22 mouse cellular contexts compared by ENCODE assay signal in the genomic region with DNA sequence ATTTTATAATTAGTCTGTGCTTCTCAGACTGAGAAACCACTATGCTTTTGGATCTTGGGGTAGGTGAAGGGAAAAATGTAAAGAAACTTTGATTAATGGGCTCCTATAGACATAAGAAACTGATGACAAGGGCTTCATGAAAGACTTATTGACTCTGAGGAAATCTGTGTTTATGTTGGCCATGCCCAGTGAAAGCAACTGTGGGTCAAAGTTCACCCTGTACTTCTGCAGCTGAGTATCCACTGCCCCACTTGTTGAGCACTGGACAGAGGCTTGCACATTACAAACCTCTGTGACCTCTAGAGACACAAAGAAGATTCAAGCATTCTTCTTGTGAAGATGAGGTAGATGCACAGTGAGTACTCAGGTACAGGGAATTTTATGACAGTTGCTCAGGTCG.
DNase-seq lines count a peak whose midpoint lies in the region; ATAC-seq and TF ChIP-seq lines count a peak whose summit lies in the region.
"Had no signal": no experiment of that assay in that cellular context is flagged by ENCODE, and none has a peak within 500 bp of the region (broad histone marks: within the 10 kb centered on the region; RNA-seq: fewer than 3 reads in every experiment).

No protein-coding gene starts in this region.

- H3K4me2 ChIP-seq in hindbrain, embryonic 14.5 days (replicated peaks), result no peak overlapping the region

- H3K4me1 ChIP-seq in liver, adult 2 months (ENCODE audit: control insufficient read depth, insufficient read depth, low read length), result peaks cover 3% of the 10 kb centered on the region; the same call in 1 of the 2 replicates
- no peaks in the 10 kb centered on the region for H3K4me1 ChIP-seq in hindbrain, embryonic 14.5 days (replicated peaks; ENCODE audit: control insufficient read depth, insufficient read depth, low read length)

- H3K36me3 ChIP-seq in liver, adult 2 months (ENCODE audit: control insufficient read depth, insufficient read depth, low read length), result no peaks in the 10 kb centered on the region
- H3K36me3 ChIP-seq in hindbrain, embryonic 14.5 days (replicated peaks; ENCODE audit: control insufficient read depth, insufficient read depth), result no peaks in the 10 kb centered on the region
- H3K36me3 ChIP-seq: G1E had no signal

- TF ChIP-seq CTCF in liver, adult 2 months (IDR thresholded peaks at IDR 0.05; ENCODE audit: low read depth, low read length), result no peak

- H3K79me2 ChIP-seq in liver, adult 2 months (ENCODE audit: control insufficient read depth, insufficient read depth, low read length), result no peaks in the 10 kb centered on the region

- H3K9ac ChIP-seq in liver, adult 2 months (ENCODE audit: low read depth, low read length), result no peak overlapping the region
- H3K9ac ChIP-seq in hindbrain, embryonic 14.5 days, result no peak overlapping the region

- whole genome bisulfite sequencing in liver, adult 2 months, result 90% methylated on average over 1 of the region's 1 CpGs
- 78% methylated on average over 1 of the region's 1 CpGs for WGBS in hindbrain, embryonic 14.5 days

- no peak overlapping the region for H3K27ac ChIP-seq in liver, adult 2 months (replicated peaks; ENCODE audit: insufficient read depth, low read depth, low read length)
- H3K27ac ChIP-seq in hindbrain, embryonic 14.5 days, result no peak overlapping the region

- peak; percentile 68 for DNase-seq in liver, adult 2 months (ENCODE audit: extremely low read depth, low read depth, low spot score)
- DNase-seq in liver (no peak), NIH3T3 (ENCODE audit: low read depth) (peak; percentile 69), adipocyte (ENCODE audit: low spot score) (peak; percentile 53)
- no peak for DNase-seq in kidney, adult 9 months
- DNase-seq in hindbrain, embryonic 14.5 days (ENCODE audit: low spot score), result no peak
- DNase-seq: adrenal gland, adult 2 months; adrenal gland, adult 8-10 months; adrenal gland, postnatal 10 days; adrenal gland, postnatal 14 days; adrenal gland, postnatal 25 days; adrenal gland, postnatal 36 days; B cell, adult 2 months; cerebellum, adult 11 months; cerebellum, adult 11-12 months; cerebellum, adult 18-20 months; cerebellum, adult 2 months; cerebellum, adult 8-10 months had no signal

- H3K9me3 ChIP-seq in hindbrain, embryonic 14.5 days (ENCODE audit: control insufficient read depth, low read length), result no peaks in the 10 kb centered on the region
- H3K9me3 ChIP-seq: G1E had no signal

- no peak for TF ChIP-seq POLR2A in liver, adult 2 months (IDR thresholded peaks at IDR 0.05; ENCODE audit: extremely low read depth, insufficient read depth, low read length)

- no peaks in the 10 kb centered on the region; the same call in 1 of the 2 replicates for H3K27me3 ChIP-seq in liver, adult 2 months (ENCODE audit: control insufficient read depth, insufficient read depth, low read length)
- no peaks in the 10 kb centered on the region for H3K27me3 ChIP-seq in hindbrain, embryonic 14.5 days (ENCODE audit: control insufficient read depth, insufficient read depth, low read length)
- H3K27me3 ChIP-seq: Patski had no signal

- ATAC-seq in hindbrain, embryonic 14.5 days (ENCODE audit: low FRiP score), result no peak
- ATAC-seq: activated CD4-positive, CD25-positive, alpha-beta regulatory T cell, adult 4 months; CD4-positive, CD25-positive, alpha-beta regulatory T cell, adult 4 months; Patski had no signal

- no peak overlapping the region for H3K4me3 ChIP-seq in liver, adult 2 months (ENCODE audit: insufficient read depth, low read depth, low read length)
- no peak overlapping the region for H3K4me3 ChIP-seq in hindbrain, embryonic 14.5 days (replicated peaks; ENCODE audit: low read length)

Comparison
In these comparisons a context has a peak if more than half of its experiments do, and no peak if none do; other contexts are left out.
1. DNase-seq: peak in liver, adult 2 months (single experiment), NIH3T3 (single experiment) and adipocyte (single experiment); none in liver (single experiment), kidney, adult 9 months (single experiment) and hindbrain, embryonic 14.5 days (single experiment).